Mouse (Mus musculus) cortical plate, adult 2 months (tissue): Measurements from ENCODE around the gene Emilin2.

Experiments used
- CTCF ChIP-seq: fragments of 200-500 bp; IDR thresholded peaks from 2 replicates; pipeline ENCODE4 v1.5.1; 2011; ENCODE audit warnings: mild to moderate bottlenecking, control low read depth, low read length; ENCODE audit not compliant: insufficient read depth; ENCODE audit errors: extremely low read depth
- POLR2A ChIP-seq: fragments of 200-500 bp; IDR thresholded peaks from 2 replicates; pipeline ENCODE4 v1.6.1; 2011; ENCODE audit warnings: mild to moderate bottlenecking, low read length, control low read depth; ENCODE audit not compliant: insufficient read depth; ENCODE audit errors: extremely low read depth

- TF ChIP-seq CTCF: no peak
- no peak for TF ChIP-seq POLR2A
Measured at GRCm38 (mm10) chr17:71260658-71261057, 51.1 kb downstream of the Emilin2 start.
